Mouse (Mus musculus): ENCODE results near the gene Clic6.

DNA sequence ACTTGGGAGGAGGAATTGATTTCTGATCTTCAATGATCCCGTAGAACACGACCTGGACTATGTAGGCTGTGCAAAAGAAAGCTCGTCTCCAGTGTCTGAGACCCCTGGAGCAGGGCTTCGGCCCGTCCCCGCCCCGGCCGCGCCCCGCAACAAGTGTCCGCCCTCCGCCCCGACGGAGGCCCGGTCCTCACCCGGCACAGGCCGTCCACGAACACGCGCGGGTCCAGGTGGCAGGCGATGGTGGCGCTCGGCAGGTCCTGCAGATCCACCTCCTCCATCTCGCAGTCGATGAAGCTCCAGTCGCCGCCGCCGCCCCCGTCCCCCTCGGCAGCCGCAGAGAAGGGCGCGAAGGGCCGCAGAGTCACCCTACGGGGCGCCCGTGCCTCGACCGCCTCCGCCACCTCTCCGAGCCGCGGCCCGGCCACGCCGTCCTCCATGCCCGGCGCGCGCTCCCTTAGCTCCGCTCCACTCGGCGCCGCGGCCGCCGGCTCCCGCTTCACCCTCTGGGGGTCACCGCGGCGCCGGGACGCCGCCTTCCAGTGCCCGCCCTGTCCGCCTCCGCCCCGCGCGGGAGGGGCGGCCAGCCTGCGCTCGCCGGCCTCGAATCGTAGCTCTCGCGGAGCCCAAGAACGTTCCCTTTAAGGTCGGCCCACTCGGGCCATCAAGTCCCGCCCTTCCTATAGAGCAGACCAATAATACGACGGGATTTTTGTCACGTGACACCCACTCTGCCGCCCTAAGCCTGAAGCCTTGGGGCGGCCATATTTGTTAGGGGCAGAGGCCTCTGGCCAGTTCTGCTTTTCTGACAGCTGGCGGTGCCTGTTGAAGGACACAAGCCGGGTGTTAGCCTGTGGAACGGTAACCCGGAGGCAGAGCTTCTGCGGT is 19.7 kb upstream of the Clic6 start:
- TF ChIP-seq POLR2A (IDR thresholded peaks at IDR 0.05; ENCODE audit: insufficient read depth, low read length): no peak
- no peak for TF ChIP-seq CTCF (IDR thresholded peaks at IDR 0.05; ENCODE audit: low read depth, low read length)

Measured in ES-Bruce4 (cell line).